Mouse (Mus musculus) spleen, adult 2 months (tissue): ENCODE measurements around the gene Zfp57.

Experiments
- CTCF ChIP-seq: fragments of 200-500 bp; IDR thresholded peaks from 2 replicates; pipeline ENCODE4 v1.5.1; 2011; ENCODE audit warnings: mild to moderate bottlenecking, inconsistent platforms; ENCODE audit not compliant: insufficient read depth, insufficient read length, insufficient replicate concordance; ENCODE audit errors: extremely low read depth
- POLR2A ChIP-seq: fragments of 200-500 bp; IDR thresholded peaks from 2 replicates; pipeline ENCODE4 v1.6.1; 2011; ENCODE audit warnings: low read depth, low read length, inconsistent platforms

DNA sequence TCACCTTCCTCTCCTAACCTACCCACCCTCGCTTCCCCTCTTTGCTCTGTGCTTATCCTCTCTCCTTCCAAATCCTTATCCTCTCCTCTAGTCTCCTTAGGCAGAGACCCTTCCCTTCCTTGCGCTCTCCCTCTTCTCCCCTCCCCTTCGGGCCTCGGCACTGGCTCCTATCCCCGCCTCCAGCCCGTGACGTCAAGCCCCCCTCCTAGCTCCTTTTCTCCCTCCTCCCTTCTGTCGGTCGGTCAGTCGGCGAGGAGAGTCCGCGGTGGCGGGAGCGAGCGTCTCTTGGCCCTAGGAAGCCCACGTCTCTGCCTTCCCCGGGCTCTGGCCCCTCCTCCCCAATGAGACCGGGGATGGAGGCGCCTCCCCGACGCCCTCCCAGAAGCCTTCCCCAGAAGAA, 49.4 kb downstream of the Zfp57 start:
- TF ChIP-seq CTCF (no peak), POLR2A (0 out of 2 replicates have a peak, but pooled peaks have one; percentile 4)
